Mouse (Mus musculus) stomach, postnatal 0 days (tissue): ENCODE data around the gene Ntng2. TPM values are rescaled to one million over a fixed set of nuclear protein-coding genes. Genes with fewer than 3 reads are reported as not detected.

Experiments used
- ATAC-seq: fragments of 200-750 bp; cut with Nextera tagmentation; 2 replicates; pipeline ENCODE4 v1.8.0; 2017; ENCODE audit not compliant: low FRiP score, low TSS enrichment
- DNase-seq: peaks from one replicate; pipeline ENCODE4 v3.0.0-alpha.2; 2016; ENCODE audit warnings: low spot score
- H3K27ac ChIP-seq: fragments of 300-500 bp; sonication (generic); replicated peaks from 2 replicates; pipeline ENCODE4 v1.5.1; 2014; ENCODE audit warnings: mild to moderate bottlenecking, control low read depth
- H3K27me3 ChIP-seq: fragments of 300-500 bp; sonication (generic); 2 replicates; pipeline ENCODE4 v1.6.1; 2014; ENCODE audit warnings: low read length; ENCODE audit not compliant: control insufficient read depth, insufficient read depth
- H3K36me3 ChIP-seq: fragments of 300-500 bp; sonication (generic); 2 replicates; pipeline ENCODE4 v1.6.1; 2014; ENCODE audit warnings: low read length, mixed read lengths; ENCODE audit not compliant: control insufficient read depth, insufficient read depth
- H3K4me1 ChIP-seq: fragments of 300-500 bp; sonication (generic); replicated peaks from 2 replicates; pipeline ENCODE4 v1.6.1; 2014; ENCODE audit warnings: antibody characterized with exemption; ENCODE audit not compliant: control insufficient read depth, insufficient read depth
- H3K4me2 ChIP-seq: fragments of 300-500 bp; sonication (generic); replicated peaks from 2 replicates; pipeline ENCODE4 v1.6.1; 2014; ENCODE audit warnings: low read depth, mild to moderate bottlenecking, control low read depth, moderate library complexity
- H3K4me3 ChIP-seq: fragments of 300-500 bp; sonication (generic); 2 replicates; pipeline ENCODE4 v1.5.1; 2014; ENCODE audit warnings: low read depth, low read length, control low read depth
- H3K9ac ChIP-seq: fragments of 300-500 bp; sonication (generic); 2 replicates; pipeline ENCODE4 v1.6.1; 2014; ENCODE audit warnings: mild to moderate bottlenecking, low read length, control low read depth, mixed read lengths
- H3K9me3 ChIP-seq: fragments of 300-500 bp; sonication (generic); 2 replicates; pipeline ENCODE4 v1.6.1; 2016; ENCODE audit warnings: low read length; ENCODE audit not compliant: control insufficient read depth
- CTCF ChIP-seq: IDR thresholded peaks from 2 replicates; pipeline ENCODE4 v1.5.1; 2016; ENCODE audit warnings: antibody characterized with exemption, low read depth, mild to moderate bottlenecking, moderate library complexity
- EP300 ChIP-seq: optimal IDR thresholded peaks from 2 replicates; pipeline ENCODE3; 2016; ENCODE audit warnings: antibody characterized with exemption
- WGBS: fragments of 180-500 bp; shearing (Covaris S2); extraction: QIAGEN DNeasy Blood & Tissue Kit; methylation state at CpG from one replicate; pipeline ENCODE4 v1.1.7; 2014; 5-methylcytosine and 5-hydroxymethylcytosine counted together
- polyA plus RNA-seq: library from polyadenylated mRNA; unstranded; fragments of >200 nt; fragmentation: Nextera tagmentation; extraction: Ambion mirVana; gene quantifications from 2 replicates; pipeline ENCODE4 v1.2.1, GENCODE M21; 2015

Ntng2 gene
- polyA plus RNA-seq: 0.16 and 0.68 TPM in 2 replicates

- no peaks in the 10 kb centered on the region for H3K4me1 ChIP-seq
- H3K4me3 ChIP-seq: peak within 1 kb of the TSS; percentile 66
- H3K27me3 ChIP-seq: peaks cover 8% of the 10 kb centered on the region; the same call in 1 of the 2 replicates
- H3K27ac ChIP-seq: no peak within 1 kb of the TSS
- TF ChIP-seq CTCF (no peak), EP300 (no peak)
- DNase-seq (peak; percentile 30), ATAC-seq (peak; percentile 44)
- H3K9ac ChIP-seq: peak within 1 kb of the TSS; percentile 62
- H3K9me3 ChIP-seq: no peaks in the 10 kb centered on the region
- under 1% methylated on average over 54 of the region's 54 CpGs for WGBS
- no peaks in the 10 kb centered on the region for H3K36me3 ChIP-seq
- peak within 1 kb of the TSS; percentile 93 for H3K4me2 ChIP-seq
Observed at GRCm38 (mm10) chr2:29252599-29253204, at the start of gene Ntng2. Gene Ntng2 (minus strand): TSS chr2:29253005.

GRCm38 (mm10) chr2:29295557-29295956 is 42.8 kb upstream of the Ntng2 start:
- Histone ChIP-seq H3K9ac (no peak overlapping the region), H3K27me3 (no peaks in the 10 kb centered on the region), H3K4me3 (no peak overlapping the region), H3K4me2 (no peak overlapping the region), H3K9me3 (0 out of 2 replicates have a peak, but pooled peaks cover 2% of the 10 kb centered on the region), H3K27ac (no peak overlapping the region), H3K4me1 (no peaks in the 10 kb centered on the region), H3K36me3 (no peaks in the 10 kb centered on the region)
- ATAC-seq (no peak), DNase-seq (no peak)
- TF ChIP-seq EP300: no peak
- 47% methylated on average over 3 of the region's 3 CpGs for WGBS

- no peak for DNase-seq
- H3K27me3 ChIP-seq: no peaks in the 10 kb centered on the region
- no peak overlapping the region for H3K27ac ChIP-seq
- H3K9me3 ChIP-seq: no peaks in the 10 kb centered on the region
- ATAC-seq: no peak
- no peaks in the 10 kb centered on the region for H3K4me1 ChIP-seq
- no peak overlapping the region for H3K9ac ChIP-seq
- H3K4me3 ChIP-seq: no peak overlapping the region
- TF ChIP-seq EP300: no peak
- no peak for TF ChIP-seq CTCF
- H3K36me3 ChIP-seq: no peaks in the 10 kb centered on the region
- 59% methylated on average over 5 of the region's 5 CpGs for WGBS
- H3K4me2 ChIP-seq: no peak overlapping the region
Observed at GRCm38 (mm10) chr2:29287651-29288050, 34.8 kb upstream of the Ntng2 start.

- DNase-seq: no peak
Observed at GRCm38 (mm10) chr2:29277703-29278121, 24.9 kb upstream of the Ntng2 start.

GRCm38 (mm10) chr2:29271803-29272518 is 19.2 kb upstream of the Ntng2 start:
- H3K27ac ChIP-seq: no peak overlapping the region
- WGBS: 53% methylated on average over 7 of the region's 7 CpGs
- no peak; the same call in 1 of the 2 replicates for ATAC-seq
- no peak overlapping the region for H3K4me3 ChIP-seq
- no peak overlapping the region for H3K4me2 ChIP-seq
- TF ChIP-seq EP300 (no peak), CTCF (no peak)
- DNase-seq: peak; percentile 19
- H3K36me3 ChIP-seq: no peaks in the 10 kb centered on the region
- no peak overlapping the region for H3K9ac ChIP-seq
- H3K27me3 ChIP-seq: no peaks in the 10 kb centered on the region
- H3K9me3 ChIP-seq: no peaks in the 10 kb centered on the region
- H3K4me1 ChIP-seq: no peaks in the 10 kb centered on the region

More at GRCm38 (mm10) chr2:29277703-29278121, 24.9 kb upstream of the Ntng2 start:
- Histone ChIP-seq H3K9ac (no peak overlapping the region), H3K27ac (no peak overlapping the region), H3K4me2 (no peak overlapping the region), H3K4me1 (no peaks in the 10 kb centered on the region), H3K27me3 (no peaks in the 10 kb centered on the region), H3K9me3 (no peaks in the 10 kb centered on the region), H3K36me3 (no peaks in the 10 kb centered on the region), H3K4me3 (no peak overlapping the region)
- TF ChIP-seq CTCF (no peak), EP300 (no peak)
- 66% methylated on average over 5 of the region's 5 CpGs for WGBS
- no peak for ATAC-seq

GRCm38 (mm10) chr2:29271098-29271497 is 18.3 kb upstream of the Ntng2 start:
- Histone ChIP-seq H3K9me3 (no peaks in the 10 kb centered on the region), H3K4me3 (no peak overlapping the region), H3K4me1 (no peaks in the 10 kb centered on the region), H3K36me3 (no peaks in the 10 kb centered on the region), H3K27ac (no peak overlapping the region), H3K9ac (no peak overlapping the region), H3K27me3 (no peaks in the 10 kb centered on the region), H3K4me2 (no peak overlapping the region)
- no peak for ATAC-seq
- WGBS: 51% methylated on average over 7 of the region's 7 CpGs
- no peak for DNase-seq
- TF ChIP-seq EP300 (no peak), CTCF (no peak)
